Mouse (Mus musculus): ENCODE data around the gene Rybp. TPM values are rescaled to one million over a fixed set of nuclear protein-coding genes. Genes with fewer than 3 reads are reported as not detected.

Gene Rybp
- polyA plus RNA-seq, 1 experiment from 2014 or later: 13.1 TPM

- no peak overlapping the region for H3K27ac ChIP-seq (ENCODE audit: low read depth, low read length)
- no peaks in the 10 kb centered on the region for H3K27me3 ChIP-seq (ENCODE audit: control insufficient read depth, insufficient read depth, low read length)
- peaks cover 11% of the 10 kb centered on the region for H3K4me1 ChIP-seq (ENCODE audit: control insufficient read depth, insufficient read depth, low read length)
- H3K36me3 ChIP-seq (ENCODE audit: control insufficient read depth, insufficient read depth, low read length): no peaks in the 10 kb centered on the region
- 89% methylated on average over 3 of the region's 3 CpGs for WGBS
- H3K9ac ChIP-seq (replicated peaks; ENCODE audit: low read depth, low read length): no peak overlapping the region
- H3K4me2 ChIP-seq (ENCODE audit: low read depth, low read length): no peak overlapping the region
- no peak for ATAC-seq (ENCODE audit: low read depth)
- H3K4me3 ChIP-seq (ENCODE audit: low read depth, low read length): no peak overlapping the region
- no peaks in the 10 kb centered on the region for H3K9me3 ChIP-seq (ENCODE audit: control insufficient read depth, low read length)
These were observed 10.9 kb downstream of the Rybp start for GRCm38 (mm10) chr6:100276344-100276743.

DNA sequence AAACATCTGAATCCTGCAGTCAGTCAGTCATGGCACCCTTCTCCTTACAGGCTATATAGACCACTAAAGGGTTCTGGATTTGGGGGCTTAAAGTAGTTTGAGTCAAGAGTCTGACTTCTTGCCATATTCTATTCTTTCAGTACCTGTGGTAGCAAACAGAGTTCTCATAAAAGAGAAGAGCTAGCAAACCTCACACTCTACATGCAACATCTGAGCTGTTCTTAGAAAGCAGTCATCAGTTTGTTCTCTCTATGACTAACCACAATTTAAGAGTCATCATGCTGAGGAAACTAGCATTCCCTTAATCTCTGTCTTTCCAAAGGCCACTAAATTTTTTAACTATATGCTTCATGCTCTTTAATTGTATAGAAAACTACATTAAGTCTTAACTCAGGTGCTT lies 11.6 kb downstream of the Rybp start:
- H3K36me3 ChIP-seq (ENCODE audit: control insufficient read depth, insufficient read depth, low read length): no peaks in the 10 kb centered on the region
- no peak overlapping the region for H3K4me2 ChIP-seq (ENCODE audit: low read depth, low read length)
- no peak overlapping the region for H3K9ac ChIP-seq (replicated peaks; ENCODE audit: low read depth, low read length)
- no peaks in the 10 kb centered on the region for H3K27me3 ChIP-seq (ENCODE audit: control insufficient read depth, insufficient read depth, low read length)
- no peak for ATAC-seq (ENCODE audit: low read depth)
- no peak overlapping the region for H3K4me3 ChIP-seq (ENCODE audit: low read depth, low read length)
- no peaks in the 10 kb centered on the region for H3K9me3 ChIP-seq (ENCODE audit: control insufficient read depth, low read length)
- peaks cover 11% of the 10 kb centered on the region for H3K4me1 ChIP-seq (ENCODE audit: control insufficient read depth, insufficient read depth, low read length)
- H3K27ac ChIP-seq (ENCODE audit: low read depth, low read length): no peak overlapping the region

DNA sequence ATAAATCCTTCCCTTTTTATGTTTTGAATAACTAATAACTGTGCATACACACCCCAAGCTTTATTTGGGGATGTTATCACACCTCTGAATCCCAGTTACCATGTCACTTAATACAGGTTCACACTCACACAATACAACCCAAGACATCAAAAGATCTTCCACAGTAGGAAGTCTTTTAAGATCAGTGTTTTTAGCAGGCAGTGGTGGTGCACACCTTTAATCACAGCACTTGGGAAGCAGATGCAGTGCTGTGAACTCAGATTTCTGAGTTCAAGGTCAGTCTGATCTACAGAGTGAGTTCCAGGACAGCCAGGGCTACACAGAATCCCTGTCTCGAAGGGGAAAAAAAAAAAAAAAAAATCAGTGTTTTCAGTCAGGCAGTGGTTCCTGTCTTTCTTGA lies 13.7 kb downstream of the Rybp start:
- Histone ChIP-seq H3K9ac (replicated peaks; ENCODE audit: low read depth, low read length) (no peak overlapping the region), H3K9me3 (ENCODE audit: control insufficient read depth, low read length) (no peaks in the 10 kb centered on the region), H3K4me2 (ENCODE audit: low read depth, low read length) (no peak overlapping the region), H3K4me1 (ENCODE audit: control insufficient read depth, insufficient read depth, low read length) (peaks cover 11% of the 10 kb centered on the region), H3K27me3 (ENCODE audit: control insufficient read depth, insufficient read depth, low read length) (no peaks in the 10 kb centered on the region), H3K4me3 (ENCODE audit: low read depth, low read length) (no peak overlapping the region), H3K27ac (ENCODE audit: low read depth, low read length) (no peak overlapping the region), H3K36me3 (ENCODE audit: control insufficient read depth, insufficient read depth, low read length) (no peaks in the 10 kb centered on the region)
- ATAC-seq (ENCODE audit: low read depth): no peak
- WGBS: 69% methylated on average over 1 of the region's 1 CpGs

DNA sequence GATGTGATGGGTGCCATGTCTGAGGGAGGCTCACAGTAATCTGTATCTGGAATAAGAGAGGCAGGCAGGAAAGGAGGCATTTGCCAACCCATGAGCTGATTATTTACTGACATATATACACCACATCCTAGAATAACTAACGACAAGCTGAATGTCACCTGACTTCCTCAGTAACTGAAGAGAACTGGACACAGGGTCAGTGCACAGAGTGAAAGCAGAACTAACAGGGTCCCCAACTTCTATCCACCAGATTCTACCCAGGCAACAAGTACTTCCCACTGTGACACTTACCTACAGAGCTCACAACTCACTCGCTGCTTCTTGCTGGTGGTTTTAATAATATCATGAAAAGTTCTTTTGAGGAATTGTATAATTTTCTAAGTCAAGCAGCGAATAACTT lies 15.3 kb downstream of the Rybp start:
- Histone ChIP-seq H3K4me2 (ENCODE audit: low read depth, low read length) (no peak overlapping the region), H3K4me1 (ENCODE audit: control insufficient read depth, insufficient read depth, low read length) (peaks cover 4% of the 10 kb centered on the region), H3K27me3 (ENCODE audit: control insufficient read depth, insufficient read depth, low read length) (no peaks in the 10 kb centered on the region), H3K36me3 (ENCODE audit: control insufficient read depth, insufficient read depth, low read length) (no peaks in the 10 kb centered on the region), H3K9ac (replicated peaks; ENCODE audit: low read depth, low read length) (no peak overlapping the region), H3K9me3 (ENCODE audit: control insufficient read depth, low read length) (no peaks in the 10 kb centered on the region), H3K27ac (ENCODE audit: low read depth, low read length) (no peak overlapping the region), H3K4me3 (ENCODE audit: low read depth, low read length) (no peak overlapping the region)
- ATAC-seq (ENCODE audit: low read depth): no peak
- WGBS: 84% methylated on average over 3 of the region's 3 CpGs

GRCm38 (mm10) chr6:100270765-100271164 lies 16.5 kb downstream of the Rybp start:
- no peak overlapping the region for H3K9ac ChIP-seq (replicated peaks; ENCODE audit: low read depth, low read length)
- no peaks in the 10 kb centered on the region for H3K36me3 ChIP-seq (ENCODE audit: control insufficient read depth, insufficient read depth, low read length)
- WGBS: 74% methylated on average over 2 of the region's 2 CpGs
- H3K27me3 ChIP-seq (ENCODE audit: control insufficient read depth, insufficient read depth, low read length): no peaks in the 10 kb centered on the region
- H3K4me1 ChIP-seq (ENCODE audit: control insufficient read depth, insufficient read depth, low read length): no peaks in the 10 kb centered on the region
- H3K27ac ChIP-seq (ENCODE audit: low read depth, low read length): no peak overlapping the region
- no peak overlapping the region for H3K4me2 ChIP-seq (ENCODE audit: low read depth, low read length)
- ATAC-seq (ENCODE audit: low read depth): no peak
- no peaks in the 10 kb centered on the region for H3K9me3 ChIP-seq (ENCODE audit: control insufficient read depth, low read length)
- no peak overlapping the region for H3K4me3 ChIP-seq (ENCODE audit: low read depth, low read length)

GRCm38 (mm10) chr6:100259607-100260006 lies 27.7 kb downstream of the Rybp start:
- WGBS: 100% methylated on average over 1 of the region's 1 CpGs
- H3K4me1 ChIP-seq (ENCODE audit: control insufficient read depth, insufficient read depth, low read length): peaks cover 3% of the 10 kb centered on the region; the same call in 1 of the 2 replicates
- no peak for ATAC-seq (ENCODE audit: low read depth)

DNA sequence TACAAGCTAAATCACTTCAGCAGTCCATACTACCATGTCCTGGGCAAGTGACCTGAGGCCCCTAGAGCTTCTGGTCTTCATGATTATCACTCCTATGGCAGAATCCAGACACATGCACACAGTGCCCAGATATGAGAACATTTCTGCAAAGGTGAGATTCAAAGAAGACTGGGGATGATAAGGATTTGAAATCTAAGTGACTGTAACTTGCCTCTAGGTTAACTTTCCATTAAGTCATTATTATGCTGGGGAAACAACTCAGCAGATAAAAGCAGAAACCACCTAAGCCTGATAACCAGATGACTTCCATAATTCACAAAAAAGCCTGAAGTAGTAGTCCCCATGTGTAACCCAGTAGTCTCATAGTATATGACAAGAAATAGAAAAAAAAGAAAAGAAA lies 29.0 kb downstream of the Rybp start:
- H3K4me2 ChIP-seq (ENCODE audit: low read depth, low read length): no peak overlapping the region
- H3K36me3 ChIP-seq (ENCODE audit: control insufficient read depth, insufficient read depth, low read length): no peaks in the 10 kb centered on the region
- no peak overlapping the region for H3K9ac ChIP-seq (replicated peaks; ENCODE audit: low read depth, low read length)
- no peak for ATAC-seq (ENCODE audit: low read depth)
- no peak overlapping the region for H3K4me3 ChIP-seq (ENCODE audit: low read depth, low read length)
- H3K4me1 ChIP-seq (ENCODE audit: control insufficient read depth, insufficient read depth, low read length): peaks cover 5% of the 10 kb centered on the region; the same call in 1 of the 2 replicates
- no peak overlapping the region for H3K27ac ChIP-seq (ENCODE audit: low read depth, low read length)
- H3K27me3 ChIP-seq (ENCODE audit: control insufficient read depth, insufficient read depth, low read length): no peaks in the 10 kb centered on the region
- no peaks in the 10 kb centered on the region for H3K9me3 ChIP-seq (ENCODE audit: control insufficient read depth, low read length)

More at GRCm38 (mm10) chr6:100259607-100260006, 27.7 kb downstream of the Rybp start:
- no peak overlapping the region for H3K4me3 ChIP-seq (ENCODE audit: low read depth, low read length)
- no peak overlapping the region for H3K27ac ChIP-seq (ENCODE audit: low read depth, low read length)
- no peaks in the 10 kb centered on the region for H3K9me3 ChIP-seq (ENCODE audit: control insufficient read depth, low read length)
- no peaks in the 10 kb centered on the region for H3K36me3 ChIP-seq (ENCODE audit: control insufficient read depth, insufficient read depth, low read length)
- no peak overlapping the region for H3K4me2 ChIP-seq (ENCODE audit: low read depth, low read length)
- no peak overlapping the region for H3K9ac ChIP-seq (replicated peaks; ENCODE audit: low read depth, low read length)
- H3K27me3 ChIP-seq (ENCODE audit: control insufficient read depth, insufficient read depth, low read length): no peaks in the 10 kb centered on the region

GRCm38 (mm10) chr6:100255411-100255810 lies 31.9 kb downstream of the Rybp start:
- no peaks in the 10 kb centered on the region for H3K27me3 ChIP-seq (ENCODE audit: control insufficient read depth, insufficient read depth, low read length)

GRCm38 (mm10) chr6:100254671-100255070 lies 32.6 kb downstream of the Rybp start:
- 84% methylated on average over 1 of the region's 1 CpGs for WGBS
- no peaks in the 10 kb centered on the region for H3K9me3 ChIP-seq (ENCODE audit: control insufficient read depth, low read length)
- no peak overlapping the region for H3K27ac ChIP-seq (ENCODE audit: low read depth, low read length)
- no peak for ATAC-seq (ENCODE audit: low read depth)
- no peaks in the 10 kb centered on the region for H3K27me3 ChIP-seq (ENCODE audit: control insufficient read depth, insufficient read depth, low read length)
- no peak overlapping the region for H3K4me3 ChIP-seq (ENCODE audit: low read depth, low read length)
- H3K9ac ChIP-seq (replicated peaks; ENCODE audit: low read depth, low read length): no peak overlapping the region
- no peaks in the 10 kb centered on the region for H3K36me3 ChIP-seq (ENCODE audit: control insufficient read depth, insufficient read depth, low read length)
- peaks cover 5% of the 10 kb centered on the region; the same call in 1 of the 2 replicates for H3K4me1 ChIP-seq (ENCODE audit: control insufficient read depth, insufficient read depth, low read length)
- no peak overlapping the region for H3K4me2 ChIP-seq (ENCODE audit: low read depth, low read length)

More at GRCm38 (mm10) chr6:100255411-100255810, 31.9 kb downstream of the Rybp start:
- H3K4me2 ChIP-seq (ENCODE audit: low read depth, low read length): no peak overlapping the region
- no peak overlapping the region for H3K4me3 ChIP-seq (ENCODE audit: low read depth, low read length)
- H3K9ac ChIP-seq (replicated peaks; ENCODE audit: low read depth, low read length): no peak overlapping the region
- H3K27ac ChIP-seq (ENCODE audit: low read depth, low read length): no peak overlapping the region
- H3K9me3 ChIP-seq (ENCODE audit: control insufficient read depth, low read length): no peaks in the 10 kb centered on the region
- WGBS: 26% methylated on average over 1 of the region's 1 CpGs
- H3K36me3 ChIP-seq (ENCODE audit: control insufficient read depth, insufficient read depth, low read length): no peaks in the 10 kb centered on the region
- H3K4me1 ChIP-seq (ENCODE audit: control insufficient read depth, insufficient read depth, low read length): peaks cover 5% of the 10 kb centered on the region; the same call in 1 of the 2 replicates
- ATAC-seq (ENCODE audit: low read depth): no peak

- no peak for ATAC-seq (ENCODE audit: low read depth)
- no peak overlapping the region for H3K27ac ChIP-seq (ENCODE audit: low read depth, low read length)
- no peak overlapping the region for H3K4me3 ChIP-seq (ENCODE audit: low read depth, low read length)
- H3K27me3 ChIP-seq (ENCODE audit: control insufficient read depth, insufficient read depth, low read length): no peaks in the 10 kb centered on the region
- no peak overlapping the region for H3K4me2 ChIP-seq (ENCODE audit: low read depth, low read length)
- H3K36me3 ChIP-seq (ENCODE audit: control insufficient read depth, insufficient read depth, low read length): no peaks in the 10 kb centered on the region
- no peak overlapping the region for H3K9ac ChIP-seq (replicated peaks; ENCODE audit: low read depth, low read length)
- WGBS: 61% methylated on average over 3 of the region's 3 CpGs
- no peaks in the 10 kb centered on the region for H3K9me3 ChIP-seq (ENCODE audit: control insufficient read depth, low read length)
- H3K4me1 ChIP-seq (ENCODE audit: control insufficient read depth, insufficient read depth, low read length): no peaks in the 10 kb centered on the region
These were observed 42.8 kb downstream of the Rybp start for GRCm38 (mm10) chr6:100244474-100244873.
